Mouse (Mus musculus) mature B cell (primary cell): ENCODE measurements around the gene Pard3b.

Source experiments
- in situ Hi-C: fragments of 300-500 bp; cut with MboI; formaldehyde crosslinking; loops from 2 replicates; pipeline ENCODE4 v1.14.3; 2019

Gene Pard3b

GRCm38 (mm10) chr1:62635203-62635602 is 996.6 kb downstream of the Pard3b start:
- in situ Hi-C loops = no loop called here

GRCm38 (mm10) chr1:62636906-62637673 is 998.5 kb downstream of the Pard3b start:
- in situ Hi-C loops = no loop called here

- in situ Hi-C loops = no loop called here
These were observed 1000.4 kb downstream of the Pard3b start for GRCm38 (mm10) chr1:62639012-62639411.

GRCm38 (mm10) chr1:62639440-62639839 is 1000.8 kb downstream of the Pard3b start:
- in situ Hi-C loops = no loop called here

- in situ Hi-C loops = no loop called here
These were observed 1006.1 kb downstream of the Pard3b start for GRCm38 (mm10) chr1:62644631-62645278.

- in situ Hi-C loops = no loop called here
These were observed 1008.2 kb downstream of the Pard3b start for GRCm38 (mm10) chr1:62646812-62647211.

GRCm38 (mm10) chr1:62648116-62648515 is 1009.5 kb downstream of the Pard3b start:
- in situ Hi-C loops = no loop called here

- in situ Hi-C loops = no loop called here
These were observed 1010.0 kb downstream of the Pard3b start for GRCm38 (mm10) chr1:62648591-62648990.

- in situ Hi-C loops = no loop called here
These were observed 1011.9 kb downstream of the Pard3b start for GRCm38 (mm10) chr1:62650491-62650890.

- in situ Hi-C loops = no loop called here
These were observed 1015.8 kb downstream of the Pard3b start for GRCm38 (mm10) chr1:62654436-62654835.

- in situ Hi-C loops = no loop called here
These were observed 1026.5 kb downstream of the Pard3b start for GRCm38 (mm10) chr1:62664960-62665645.

GRCm38 (mm10) chr1:62665771-62666730 is 1027.4 kb downstream of the Pard3b start:
- in situ Hi-C loops = no loop called here

- in situ Hi-C loops = no loop called here
These were observed 1028.2 kb downstream of the Pard3b start for GRCm38 (mm10) chr1:62666780-62667179.

- in situ Hi-C loops = no loop called here
These were observed 1040.2 kb downstream of the Pard3b start for GRCm38 (mm10) chr1:62678611-62679344.

- in situ Hi-C loops = no loop called here
These were observed 1040.8 kb downstream of the Pard3b start for GRCm38 (mm10) chr1:62679466-62679865.

GRCm38 (mm10) chr1:62682456-62683385 is 1044.1 kb downstream of the Pard3b start:
- in situ Hi-C loops = no loop called here

GRCm38 (mm10) chr1:62683498-62683897 is 1044.9 kb downstream of the Pard3b start:
- in situ Hi-C loops = no loop called here

GRCm38 (mm10) chr1:62687511-62687910 is 1048.9 kb downstream of the Pard3b start:
- in situ Hi-C loops = no loop called here

GRCm38 (mm10) chr1:62691175-62691574 is 1052.6 kb downstream of the Pard3b start:
- in situ Hi-C loops = no loop called here
